ENCODE assay signal across 31 mouse cellular contexts in the genomic region with DNA sequence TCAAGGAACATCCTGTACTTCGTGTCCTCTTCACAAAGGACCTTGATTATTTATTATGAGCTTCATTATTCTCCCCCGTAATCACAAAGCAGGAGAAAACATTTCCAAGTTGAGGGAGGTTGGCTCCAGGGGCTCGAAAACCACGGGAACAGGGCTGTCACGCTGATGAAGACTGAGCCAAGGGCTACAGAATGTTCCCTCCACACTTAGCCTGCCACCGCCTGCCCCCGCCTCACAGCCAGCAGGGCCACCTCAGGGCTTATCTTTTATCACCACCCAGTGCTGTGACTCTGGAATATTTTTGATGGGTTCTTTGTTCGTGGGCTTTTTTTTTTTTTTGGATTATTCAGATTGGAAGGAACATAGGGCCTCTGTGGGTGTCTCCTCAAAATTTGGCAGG. TPM values are rescaled to one million over a fixed set of nuclear protein-coding genes. Genes with fewer than 3 reads are reported as not detected.
"Had no signal": no experiment of that assay in that cellular context is flagged by ENCODE, and none has a peak within 500 bp of the region (broad histone marks: within the 10 kb centered on the region; RNA-seq: fewer than 3 reads in every experiment).

No protein-coding gene starts in this region.

- H3K4me3 ChIP-seq: embryonic facial prominence, embryonic 10.5 days; embryonic facial prominence, embryonic 12.5 days; embryonic facial prominence, embryonic 13.5 days; embryonic facial prominence, embryonic 15.5 days; erythroblast, embryonic 14.5 days; forebrain, embryonic 10.5 days; forebrain, embryonic 12.5 days; forebrain, embryonic 13.5 days; forebrain, embryonic 15.5 days; gastrocnemius, adult 2 months; heart, adult 2 months had no signal

- DNase-seq: cerebellum, adult 18-20 months; cerebellum, adult 2 months; cerebellum, adult 8-10 months; cerebellum, adult 9-10 months; cerebellum, adult 9-11 months; cerebellum, postnatal 10 days; cerebellum, postnatal 14 days; cerebellum, postnatal 25 days; cerebellum, postnatal 36 days; embryo, embryonic 11 days; forebrain, postnatal 0 days; gastrocnemius, adult 2 months; gastrocnemius, postnatal 10 days; gastrocnemius, postnatal 14 days; gastrocnemius, postnatal 25 days; gastrocnemius, postnatal 36 days; heart, adult 18-20 months; heart, adult 2 months had no signal

- ATAC-seq: forebrain, embryonic 13.5 days; forebrain, embryonic 14.5 days; forebrain, embryonic 15.5 days; forebrain, embryonic 16.5 days; forebrain, postnatal 0 days had no signal

- H3K27ac ChIP-seq: embryonic facial prominence, embryonic 10.5 days; embryonic facial prominence, embryonic 12.5 days; embryonic facial prominence, embryonic 13.5 days; embryonic facial prominence, embryonic 15.5 days; forebrain, embryonic 10.5 days; forebrain, embryonic 12.5 days; forebrain, embryonic 13.5 days; forebrain, embryonic 15.5 days; gastrocnemius, adult 2 months; heart, adult 2 months had no signal

RNA-seq across cellular contexts. Expression of a gene that starts 17.8 kb away (rescaled TPM):
- total RNA-seq: common myeloid progenitor, adult 5-6 weeks; granulocyte monocyte progenitor cell, adult 5-6 weeks had no signal
